Mouse (Mus musculus): ENCODE data around the gene Anxa2. TPM values are rescaled to one million over a fixed set of nuclear protein-coding genes. Genes with fewer than 3 reads are reported as not detected.

Gene Anxa2
- polyA plus RNA-seq, 1 experiment, result 409 TPM

DNA sequence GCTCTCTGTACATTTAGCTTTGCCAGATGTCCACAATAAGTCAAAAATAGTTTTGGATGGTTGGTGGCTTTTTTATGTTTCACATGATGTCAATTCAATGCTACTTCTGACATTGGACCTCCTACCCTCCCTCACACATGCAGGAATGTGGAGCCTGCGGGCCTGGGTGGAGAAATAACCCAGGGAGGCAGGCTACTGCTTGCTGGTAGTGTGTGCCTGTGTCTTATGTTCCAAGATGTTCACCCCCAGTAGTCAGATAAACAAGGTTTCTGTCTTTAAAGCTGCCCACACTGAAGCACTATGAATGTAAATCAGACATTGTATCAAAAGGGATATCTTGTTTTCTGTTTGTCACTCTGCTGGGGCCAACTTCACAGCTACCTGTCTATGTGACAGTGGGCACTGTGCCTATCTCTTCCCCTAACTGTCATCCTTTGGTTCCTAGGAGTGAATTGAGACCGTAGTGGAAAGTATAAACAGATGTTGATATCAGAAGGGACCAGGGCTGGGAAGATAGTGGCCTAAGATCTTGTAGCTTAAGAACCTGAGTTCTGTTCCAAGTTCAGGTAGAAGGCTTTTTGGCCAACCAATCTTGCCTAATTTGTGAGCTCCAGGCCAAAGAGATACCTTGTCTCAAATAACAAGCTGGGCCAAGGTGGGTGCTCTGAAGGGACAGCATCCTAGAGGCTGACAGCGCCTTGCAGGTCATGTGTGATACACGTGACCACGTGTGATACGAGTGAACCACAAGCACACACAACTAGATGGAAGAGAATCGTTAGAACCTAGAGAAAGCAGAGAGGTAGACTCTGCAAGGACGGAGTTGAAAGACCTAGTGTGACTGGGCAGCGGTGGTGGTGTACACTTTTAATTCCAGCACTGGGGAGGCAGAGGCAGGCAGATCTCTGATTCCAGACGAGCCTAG, 1.3 kb upstream of the Anxa2 start:
- DNase-seq, result no peak
- Histone ChIP-seq H3K36me3 (ENCODE audit: control insufficient read depth, insufficient read depth, low read length) (no peaks in the 10 kb centered on the region), H3K4me3 (ENCODE audit: control insufficient read depth, insufficient read depth, low read length) (no peak overlapping the region), H3K27me3 (ENCODE audit: control insufficient read depth, insufficient read depth, low read length) (no peaks in the 10 kb centered on the region), H3K27ac (ENCODE audit: control insufficient read depth, insufficient read depth, low read length) (no peak overlapping the region), H3K4me1 (replicated peaks; ENCODE audit: control insufficient read depth, insufficient read depth, low read length) (peaks cover 20% of the 10 kb centered on the region)
- WGBS, result 95% methylated on average over 10 of the region's 10 CpGs
- TF ChIP-seq POLR2A (IDR thresholded peaks at IDR 0.05; ENCODE audit: control insufficient read depth, extremely low read depth, insufficient read depth, low read length, poor library complexity) (no peak), CTCF (IDR thresholded peaks at IDR 0.05; ENCODE audit: borderline replicate concordance, control insufficient read depth, extremely low read depth, insufficient read depth, low read length, poor library complexity) (no peak)

DNA sequence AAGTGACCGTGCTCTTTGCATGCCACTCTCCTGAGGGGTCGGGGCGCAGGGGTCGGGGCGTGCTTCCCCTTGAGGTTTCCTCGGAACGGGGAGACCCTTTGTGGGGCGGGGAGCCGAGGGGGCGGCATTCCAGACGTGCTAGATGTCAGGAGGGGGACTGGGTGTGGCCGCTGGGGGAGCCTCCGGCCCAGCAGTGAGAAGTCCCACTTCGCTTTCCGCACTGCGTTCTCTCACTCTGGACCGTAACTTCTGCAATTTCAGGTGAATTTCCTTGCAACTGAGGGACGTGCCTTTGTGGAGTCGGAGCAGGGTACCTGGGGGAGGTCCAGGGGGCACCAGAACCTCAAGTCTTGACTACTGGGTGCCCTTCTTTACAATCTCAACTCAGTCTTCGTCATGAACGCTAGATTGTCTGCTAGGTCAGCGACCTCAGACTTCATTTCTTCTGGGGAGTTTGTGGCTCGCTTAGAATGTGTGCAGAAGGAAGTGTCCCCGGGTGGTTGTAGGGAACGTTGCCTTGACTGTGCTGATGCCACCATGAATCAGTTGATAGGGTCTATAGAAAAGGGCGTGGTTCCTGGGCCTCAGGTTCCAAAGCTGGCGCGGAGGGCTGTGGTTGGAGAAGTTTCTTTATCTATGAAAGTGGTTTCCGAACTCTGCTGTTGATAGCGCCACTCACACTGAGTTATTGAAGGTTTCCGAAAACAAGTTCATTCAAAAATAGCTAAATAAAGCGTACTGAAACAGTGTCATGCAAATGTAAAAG, 664 bp downstream of the Anxa2 start:
- peaks cover 35% of the 10 kb centered on the region for H3K4me1 ChIP-seq (replicated peaks; ENCODE audit: control insufficient read depth, insufficient read depth, low read length)
- peak overlapping the region; percentile 88 for H3K4me3 ChIP-seq (ENCODE audit: control insufficient read depth, insufficient read depth, low read length)
- TF ChIP-seq POLR2A (IDR thresholded peaks at IDR 0.05; ENCODE audit: control insufficient read depth, extremely low read depth, insufficient read depth, low read length, poor library complexity) (peak; percentile 22; the same call in 1 of the 2 replicates), CTCF (IDR thresholded peaks at IDR 0.05; ENCODE audit: borderline replicate concordance, control insufficient read depth, extremely low read depth, insufficient read depth, low read length, poor library complexity) (no peak)
- no peaks in the 10 kb centered on the region for H3K36me3 ChIP-seq (ENCODE audit: control insufficient read depth, insufficient read depth, low read length)
- H3K27me3 ChIP-seq (ENCODE audit: control insufficient read depth, insufficient read depth, low read length), result no peaks in the 10 kb centered on the region
- H3K27ac ChIP-seq (ENCODE audit: control insufficient read depth, insufficient read depth, low read length), result peak overlapping the region; percentile 82
- DNase-seq, result peak; percentile 44
- WGBS, result 1% methylated on average over 32 of the region's 32 CpGs

DNA sequence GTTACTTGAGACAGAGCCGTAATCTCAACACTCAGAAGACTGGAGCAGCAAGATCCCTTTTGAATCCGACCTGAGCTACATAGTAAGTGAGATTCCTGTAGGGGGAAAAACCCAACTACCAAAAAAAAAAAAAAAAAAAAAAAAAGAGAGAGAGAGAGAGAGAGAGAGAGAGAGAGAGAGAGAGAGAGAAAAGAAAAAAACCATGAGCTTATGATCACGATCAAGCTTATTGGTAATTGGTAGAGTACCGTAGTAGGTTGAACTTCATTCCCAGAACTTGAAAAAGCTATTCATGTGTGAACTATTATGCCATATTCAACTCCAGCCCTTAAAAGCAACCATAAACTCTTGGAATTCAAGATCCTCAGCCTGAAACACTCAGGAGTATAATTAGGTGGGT, 1.3 kb downstream of the Anxa2 start:
- Histone ChIP-seq H3K27ac (ENCODE audit: control insufficient read depth, insufficient read depth, low read length) (peak overlapping the region; percentile 43), H3K4me3 (ENCODE audit: control insufficient read depth, insufficient read depth, low read length) (no peak overlapping the region; the same call in 1 of the 2 replicates), H3K4me1 (replicated peaks; ENCODE audit: control insufficient read depth, insufficient read depth, low read length) (peaks cover 41% of the 10 kb centered on the region), H3K27me3 (ENCODE audit: control insufficient read depth, insufficient read depth, low read length) (no peaks in the 10 kb centered on the region), H3K36me3 (ENCODE audit: control insufficient read depth, insufficient read depth, low read length) (no peaks in the 10 kb centered on the region; the same call in 1 of the 2 replicates)
- no peak for TF ChIP-seq CTCF (IDR thresholded peaks at IDR 0.05; ENCODE audit: borderline replicate concordance, control insufficient read depth, extremely low read depth, insufficient read depth, low read length, poor library complexity)
- TF ChIP-seq POLR2A (IDR thresholded peaks at IDR 0.05; ENCODE audit: control insufficient read depth, extremely low read depth, insufficient read depth, low read length, poor library complexity), result no peak
- DNase-seq, result no peak
- WGBS, result 35% methylated on average over 4 of the region's 4 CpGs

DNA sequence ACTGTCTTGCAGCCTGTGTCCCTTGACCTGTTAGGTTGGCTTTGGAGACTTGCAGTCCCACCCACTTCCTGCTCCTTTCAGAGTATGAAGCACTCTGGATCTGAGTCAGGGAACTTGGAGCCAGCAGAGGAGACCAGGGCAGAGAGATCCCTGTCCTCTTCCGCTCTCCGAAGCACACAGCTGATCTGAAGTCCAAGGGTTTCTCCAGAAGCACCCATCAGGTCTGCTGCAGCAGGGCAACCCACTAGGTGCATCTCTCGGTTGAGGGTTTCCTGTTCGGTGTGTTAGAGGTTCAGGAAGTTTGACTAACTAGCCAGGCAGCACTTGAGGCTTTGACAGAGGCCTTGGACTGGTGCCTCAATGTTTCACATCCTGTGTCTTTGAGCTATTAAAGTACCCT, 2.0 kb downstream of the Anxa2 start:
- H3K27me3 ChIP-seq (ENCODE audit: control insufficient read depth, insufficient read depth, low read length), result no peaks in the 10 kb centered on the region
- DNase-seq, result no peak
- H3K27ac ChIP-seq (ENCODE audit: control insufficient read depth, insufficient read depth, low read length), result peak overlapping the region; percentile 81
- 30% methylated on average over 4 of the region's 4 CpGs for WGBS
- TF ChIP-seq CTCF (IDR thresholded peaks at IDR 0.05; ENCODE audit: borderline replicate concordance, control insufficient read depth, extremely low read depth, insufficient read depth, low read length, poor library complexity) (no peak), POLR2A (IDR thresholded peaks at IDR 0.05; ENCODE audit: control insufficient read depth, extremely low read depth, insufficient read depth, low read length, poor library complexity) (no peak)
- peaks cover 45% of the 10 kb centered on the region for H3K4me1 ChIP-seq (replicated peaks; ENCODE audit: control insufficient read depth, insufficient read depth, low read length)
- H3K36me3 ChIP-seq (ENCODE audit: control insufficient read depth, insufficient read depth, low read length), result peaks cover 3% of the 10 kb centered on the region; the same call in 1 of the 2 replicates
- H3K4me3 ChIP-seq (ENCODE audit: control insufficient read depth, insufficient read depth, low read length), result peak overlapping the region; percentile 45

DNA sequence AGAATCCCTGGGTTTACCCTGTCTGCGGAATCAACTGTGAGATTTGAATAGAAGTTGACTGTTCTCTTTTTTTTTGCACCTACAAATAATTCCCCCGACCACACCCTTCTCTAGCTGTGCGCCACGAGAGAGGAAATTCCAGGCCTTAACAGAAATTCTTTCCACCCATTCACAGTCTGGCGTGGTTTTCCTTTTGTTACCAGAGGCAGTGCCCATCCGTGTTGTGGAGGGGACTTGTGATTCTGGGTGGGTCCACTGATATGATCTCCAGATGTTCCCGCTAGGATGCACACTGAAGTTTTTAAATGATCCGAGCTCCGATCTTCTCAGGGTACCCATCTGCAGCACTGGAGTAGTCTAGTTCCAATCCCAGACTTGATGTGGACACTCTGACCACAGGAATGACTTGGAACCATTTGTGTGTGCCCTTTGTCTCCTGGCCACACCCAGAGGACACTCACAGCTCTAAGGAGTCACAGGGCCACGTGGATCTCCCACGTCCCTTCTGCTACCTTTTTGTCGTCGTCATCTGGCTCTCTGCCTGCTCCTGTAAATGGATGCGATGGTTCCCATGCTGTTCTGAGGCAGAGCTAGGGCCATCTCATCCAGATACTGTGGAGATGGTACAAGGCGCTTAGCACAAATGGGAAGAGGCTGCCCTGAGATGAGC, 3.1 kb downstream of the Anxa2 start:
- 84% methylated on average over 15 of the region's 15 CpGs for whole genome bisulfite sequencing
- H3K4me3 ChIP-seq (ENCODE audit: control insufficient read depth, insufficient read depth, low read length), result no peak overlapping the region
- TF ChIP-seq CTCF (IDR thresholded peaks at IDR 0.05; ENCODE audit: borderline replicate concordance, control insufficient read depth, extremely low read depth, insufficient read depth, low read length, poor library complexity) (no peak), POLR2A (IDR thresholded peaks at IDR 0.05; ENCODE audit: control insufficient read depth, extremely low read depth, insufficient read depth, low read length, poor library complexity) (no peak)
- peaks cover 3% of the 10 kb centered on the region; the same call in 1 of the 2 replicates for H3K36me3 ChIP-seq (ENCODE audit: control insufficient read depth, insufficient read depth, low read length)
- no peak overlapping the region for H3K27ac ChIP-seq (ENCODE audit: control insufficient read depth, insufficient read depth, low read length)
- no peaks in the 10 kb centered on the region for H3K27me3 ChIP-seq (ENCODE audit: control insufficient read depth, insufficient read depth, low read length)
- no peak for DNase-seq
- H3K4me1 ChIP-seq (replicated peaks; ENCODE audit: control insufficient read depth, insufficient read depth, low read length), result peaks cover 48% of the 10 kb centered on the region

DNA sequence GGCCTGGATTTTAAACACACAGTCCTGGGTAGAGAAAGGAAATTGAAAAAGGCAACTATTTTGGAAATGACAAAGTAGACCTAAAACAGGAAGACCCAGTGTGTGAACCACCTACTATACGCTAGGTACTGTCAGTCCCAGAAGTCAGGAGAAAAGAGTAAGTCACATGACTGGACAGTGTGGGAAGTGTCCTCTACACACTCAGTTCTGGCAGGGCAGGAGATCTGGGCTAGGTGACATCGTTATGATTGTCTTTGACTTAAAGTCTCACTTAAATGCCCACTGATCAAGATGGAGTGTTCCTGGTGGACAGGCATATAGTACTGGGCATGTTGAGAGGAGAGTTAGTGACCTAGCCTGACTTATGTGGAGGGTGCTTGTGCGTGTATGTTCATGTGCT, 3.7 kb downstream of the Anxa2 start:
- H3K36me3 ChIP-seq (ENCODE audit: control insufficient read depth, insufficient read depth, low read length), result peaks cover 3% of the 10 kb centered on the region; the same call in 1 of the 2 replicates
- H3K4me1 ChIP-seq (replicated peaks; ENCODE audit: control insufficient read depth, insufficient read depth, low read length), result peaks cover 51% of the 10 kb centered on the region
- H3K4me3 ChIP-seq (ENCODE audit: control insufficient read depth, insufficient read depth, low read length), result no peak overlapping the region
- no peak overlapping the region; the same call in 1 of the 2 replicates for H3K27ac ChIP-seq (ENCODE audit: control insufficient read depth, insufficient read depth, low read length)
- TF ChIP-seq POLR2A (IDR thresholded peaks at IDR 0.05; ENCODE audit: control insufficient read depth, extremely low read depth, insufficient read depth, low read length, poor library complexity) (no peak), CTCF (IDR thresholded peaks at IDR 0.05; ENCODE audit: borderline replicate concordance, control insufficient read depth, extremely low read depth, insufficient read depth, low read length, poor library complexity) (no peak)
- 92% methylated on average over 3 of the region's 3 CpGs for WGBS
- no peak for DNase-seq
- no peaks in the 10 kb centered on the region for H3K27me3 ChIP-seq (ENCODE audit: control insufficient read depth, insufficient read depth, low read length)
